Mouse (Mus musculus) hindbrain, embryonic 14.5 days (tissue): ENCODE data around the gene Gldn. TPM values are rescaled to one million over a fixed set of nuclear protein-coding genes. Genes with fewer than 3 reads are reported as not detected.

Source experiments
- ATAC-seq: fragments of 200-750 bp; cut with Nextera tagmentation; 2 replicates; pipeline ENCODE4 v1.8.0; 2017; ENCODE audit warnings: moderate number of reproducible peaks, mild to moderate bottlenecking, moderate TSS enrichment, moderate library complexity; ENCODE audit not compliant: low FRiP score
- DNase-seq: peaks from one replicate; pipeline ENCODE4 v3.0.0-alpha.2; 2015; ENCODE audit warnings: low spot score
- H3K27ac ChIP-seq: fragments of 300-500 bp; sonication (generic); 2 replicates; pipeline ENCODE4 v1.5.1; 2014; ENCODE audit warnings: mild to moderate bottlenecking, moderate library complexity
- H3K27me3 ChIP-seq: fragments of 300-500 bp; sonication (generic); 2 replicates; pipeline ENCODE4 v1.6.1; 2014; ENCODE audit warnings: mild to moderate bottlenecking, low read length, mixed read lengths; ENCODE audit not compliant: control insufficient read depth, insufficient read depth
- H3K36me3 ChIP-seq: fragments of 300-500 bp; sonication (generic); replicated peaks from 2 replicates; pipeline ENCODE4 v1.6.1; 2014; ENCODE audit not compliant: control insufficient read depth, insufficient read depth
- H3K4me1 ChIP-seq: fragments of 300-500 bp; sonication (generic); replicated peaks from 2 replicates; pipeline ENCODE4 v1.6.1; 2014; ENCODE audit warnings: antibody characterized with exemption, low read length, mixed read lengths; ENCODE audit not compliant: control insufficient read depth, insufficient read depth
- H3K4me2 ChIP-seq: fragments of 300-500 bp; sonication (generic); replicated peaks from 2 replicates; pipeline ENCODE4 v1.6.1; 2014; ENCODE audit warnings: mild to moderate bottlenecking, moderate library complexity
- H3K4me3 ChIP-seq: fragments of 300-500 bp; sonication (generic); replicated peaks from 2 replicates; pipeline ENCODE4 v1.5.1; 2014; ENCODE audit warnings: mild to moderate bottlenecking, low read length
- H3K9ac ChIP-seq: fragments of 300-500 bp; sonication (generic); 2 replicates; pipeline ENCODE4 v1.6.1; 2014
- H3K9me3 ChIP-seq: fragments of 300-500 bp; sonication (generic); 2 replicates; pipeline ENCODE4 v1.6.1; 2016; ENCODE audit warnings: low read length; ENCODE audit not compliant: control insufficient read depth
- WGBS: fragments of 180-500 bp; shearing (Covaris S2); extraction: QIAGEN DNeasy Blood & Tissue Kit; methylation state at CpG from one replicate; pipeline ENCODE4 v1.1.7; 2014; 5-methylcytosine and 5-hydroxymethylcytosine counted together
- polyA plus RNA-seq: library from polyadenylated mRNA; unstranded; fragments of >200 nt; fragmentation: Nextera tagmentation; extraction: Ambion mirVana; gene quantifications from 2 replicates; pipeline ENCODE4 v1.2.1, GENCODE M21; 2014

Gene Gldn
- polyA plus RNA-seq, 1 experiment from 2014 or later = 0.16 TPM

DNA sequence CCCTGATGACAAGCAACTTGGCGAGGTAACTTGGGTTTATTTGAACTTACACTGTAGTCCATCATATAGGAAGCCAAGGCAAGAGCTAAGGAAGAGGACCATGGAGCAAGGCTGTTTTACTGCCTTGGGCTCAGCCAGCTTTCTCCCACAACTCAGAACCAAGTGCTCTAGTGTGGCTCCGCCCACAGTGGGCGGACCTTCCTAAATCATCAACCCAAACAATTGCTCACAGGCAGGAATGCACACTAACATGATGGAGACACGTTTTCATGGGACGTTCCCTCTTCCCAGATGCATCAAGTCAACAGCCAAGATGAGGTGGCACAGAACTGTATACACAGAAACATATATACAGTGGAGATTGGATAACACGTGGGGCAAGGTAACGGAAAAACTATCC, 55.7 kb downstream of the Gldn start:
- Histone ChIP-seq H3K4me1 (no peaks in the 10 kb centered on the region), H3K9ac (no peak overlapping the region), H3K4me2 (no peak overlapping the region), H3K27me3 (no peaks in the 10 kb centered on the region), H3K9me3 (no peaks in the 10 kb centered on the region), H3K4me3 (no peak overlapping the region), H3K27ac (no peak overlapping the region), H3K36me3 (no peaks in the 10 kb centered on the region)
- DNase-seq (no peak), ATAC-seq (no peak)
- WGBS = 79% methylated on average over 7 of the region's 7 CpGs

DNA sequence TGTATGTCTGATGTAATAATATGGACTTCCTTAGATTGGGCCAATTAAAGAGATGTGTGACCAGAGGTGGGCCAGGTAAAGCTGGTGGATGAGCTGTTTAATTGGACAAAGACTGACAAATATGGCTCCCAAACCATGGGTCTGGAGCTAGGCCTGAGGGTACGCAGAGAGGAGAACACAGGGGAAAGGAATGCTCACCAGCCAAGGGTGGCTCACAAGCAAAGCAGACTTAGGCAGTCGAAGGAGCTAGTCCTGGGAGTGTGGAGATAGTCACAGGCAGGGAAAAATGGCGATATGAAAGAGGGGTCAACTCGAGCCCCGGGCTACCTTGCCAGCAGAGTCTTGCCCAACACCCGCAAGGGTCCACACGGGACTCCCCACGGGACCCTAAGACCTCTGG, 70.5 kb downstream of the Gldn start:
- Histone ChIP-seq H3K27me3 (no peaks in the 10 kb centered on the region), H3K4me3 (no peak overlapping the region), H3K4me1 (no peaks in the 10 kb centered on the region), H3K9me3 (no peaks in the 10 kb centered on the region), H3K9ac (no peak overlapping the region), H3K36me3 (no peaks in the 10 kb centered on the region), H3K27ac (no peak overlapping the region), H3K4me2 (no peak overlapping the region)
- WGBS = 94% methylated on average over 6 of the region's 8 CpGs
- ATAC-seq (no peak), DNase-seq (no peak)

Other genes starting within 250 kb of the Gldn start
- gene Tnfaip8l3, start 218.1 kb upstream of the Gldn start, polyA plus RNA-seq = 0.88 and 1.4 TPM in 2 replicates
- 0.12 TPM in 1 of 2 replicates, not detected in the other for gene Cyp19a1, start 18.4 kb upstream of the Gldn start, polyA plus RNA-seq
- gene Dmxl2, start 215.1 kb downstream of the Gldn start, polyA plus RNA-seq = 71.2 and 71.8 TPM in 2 replicates